Comparison of ENCODE assay signal across 13 mouse cellular contexts in the genomic region with DNA sequence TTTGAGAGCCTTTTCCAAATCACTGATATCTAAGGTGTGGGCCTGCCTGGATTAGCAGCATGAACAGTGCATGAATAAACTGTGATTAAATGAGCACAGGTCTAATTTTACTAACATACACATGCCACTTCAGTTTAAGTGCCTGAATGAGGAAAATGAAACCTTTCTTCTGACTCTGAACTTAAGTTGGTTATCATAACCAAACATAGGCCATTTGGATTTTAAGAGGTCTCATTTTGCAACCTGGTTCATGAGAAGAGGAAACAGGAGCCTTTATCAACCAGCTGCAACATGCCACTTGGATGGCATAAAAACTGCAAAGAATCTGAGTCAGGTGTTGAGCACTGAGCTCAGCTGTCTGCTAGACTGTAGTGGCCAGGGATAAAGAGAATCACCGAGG. TPM values are rescaled to one million over a fixed set of nuclear protein-coding genes. Genes with fewer than 3 reads are reported as not detected.
DNase-seq lines count a peak whose midpoint lies in the region; ATAC-seq and TF ChIP-seq lines count a peak whose summit lies in the region.
"Had no signal": no experiment of that assay in that cellular context is flagged by ENCODE, and none has a peak within 500 bp of the region (broad histone marks: within the 10 kb centered on the region; RNA-seq: fewer than 3 reads in every experiment).

No protein-coding gene starts in this region.

- 71% methylated on average over 1 of the region's 1 CpGs for WGBS in forebrain, embryonic 13.5 days
- 61% methylated on average over 1 of the region's 1 CpGs for WGBS in forebrain, embryonic 16.5 days
- 58% methylated on average over 1 of the region's 1 CpGs for WGBS in intestine, embryonic 15.5 days
- 45% methylated on average over 1 of the region's 1 CpGs for WGBS in intestine, postnatal 0 days
- 31% methylated on average over 1 of the region's 1 CpGs for WGBS in lung, postnatal 0 days

- H3K4me2 ChIP-seq in forebrain, embryonic 13.5 days, result no peak overlapping the region
- no peak overlapping the region for H3K4me2 ChIP-seq in forebrain, embryonic 16.5 days (ENCODE audit: low read length)
- no peak overlapping the region for H3K4me2 ChIP-seq in intestine, embryonic 15.5 days (replicated peaks)
- no peak overlapping the region for H3K4me2 ChIP-seq in intestine, postnatal 0 days (replicated peaks; ENCODE audit: low read depth)
- H3K4me2 ChIP-seq in lung, postnatal 0 days (replicated peaks; ENCODE audit: low read depth, low read length), result no peak overlapping the region
- H3K4me2 ChIP-seq: hindbrain, embryonic 13.5 days; liver, embryonic 13.5 days had no signal

- TF ChIP-seq EP300 in MEL (IDR thresholded peaks at IDR 0.05; ENCODE audit: low read depth in 1 of 2, low read length in 2 of 2), result peak; percentile 64 to 73
- peak; percentile 63 for TF ChIP-seq EP300 in lung, postnatal 0 days (IDR thresholded peaks at IDR 0.05)

- no peaks in the 10 kb centered on the region for H3K27me3 ChIP-seq in forebrain, embryonic 13.5 days
- H3K27me3 ChIP-seq in forebrain, embryonic 16.5 days (replicated peaks; ENCODE audit: control insufficient read depth, insufficient read depth, low read length), result no peaks in the 10 kb centered on the region
- H3K27me3 ChIP-seq in intestine, embryonic 15.5 days (replicated peaks), result no peaks in the 10 kb centered on the region
- no peaks in the 10 kb centered on the region for H3K27me3 ChIP-seq in intestine, postnatal 0 days (replicated peaks; ENCODE audit: control insufficient read depth, insufficient read depth, low read length)
- no peaks in the 10 kb centered on the region for H3K27me3 ChIP-seq in MEL (ENCODE audit: control insufficient read depth in 1 of 2, insufficient read depth in 2 of 2, low read length in 2 of 2)
- H3K27me3 ChIP-seq in lung, postnatal 0 days (replicated peaks; ENCODE audit: insufficient read depth, low read length), result no peaks in the 10 kb centered on the region
- H3K27me3 ChIP-seq: hindbrain, embryonic 13.5 days; liver, embryonic 13.5 days had no signal

- TF ChIP-seq POLR2A in MEL (IDR thresholded peaks at IDR 0.05; ENCODE audit: control insufficient read depth in 1 of 2, insufficient read depth in 1 of 2, low read depth in 1 of 2, low read length in 2 of 2, poor library complexity in 1 of 2), result no peak

- H3K36me3 ChIP-seq in forebrain, embryonic 13.5 days (ENCODE audit: poor library complexity, severe bottlenecking), result peaks cover 3% of the 10 kb centered on the region; the same call in 1 of the 2 replicates
- H3K36me3 ChIP-seq in forebrain, embryonic 16.5 days (ENCODE audit: control insufficient read depth, insufficient read depth), result no peaks in the 10 kb centered on the region
- H3K36me3 ChIP-seq in intestine, embryonic 15.5 days, result no peaks in the 10 kb centered on the region
- no peaks in the 10 kb centered on the region for H3K36me3 ChIP-seq in intestine, postnatal 0 days (ENCODE audit: control insufficient read depth, insufficient read depth)
- peaks cover 0 to 21% of the 10 kb centered on the region in 2 experiments; a peak in 2 of 4 replicates for H3K36me3 ChIP-seq in MEL (ENCODE audit: control insufficient read depth in 1 of 2, insufficient read depth in 2 of 2, low read length in 2 of 2)
- no peaks in the 10 kb centered on the region for H3K36me3 ChIP-seq in lung, postnatal 0 days (ENCODE audit: insufficient read depth, low read length)
- H3K36me3 ChIP-seq: hindbrain, embryonic 13.5 days; liver, embryonic 13.5 days; midbrain, embryonic 10.5 days had no signal

- H3K4me3 ChIP-seq in forebrain, embryonic 13.5 days, result no peak overlapping the region
- no peak overlapping the region for H3K4me3 ChIP-seq in forebrain, embryonic 16.5 days (replicated peaks; ENCODE audit: low read length)
- no peak overlapping the region for H3K4me3 ChIP-seq in intestine, embryonic 15.5 days (replicated peaks)
- H3K4me3 ChIP-seq in intestine, postnatal 0 days (ENCODE audit: low read depth, low read length), result no peak overlapping the region
- H3K4me3 ChIP-seq in MEL (ENCODE audit: control insufficient read depth in 1 of 2, insufficient read depth in 1 of 2, low read depth in 2 of 2, low read length in 2 of 2), result no peak overlapping the region
- no peak overlapping the region for H3K4me3 ChIP-seq in lung, postnatal 0 days (ENCODE audit: low read depth, low read length)
- no peak overlapping the region for H3K4me3 ChIP-seq in layer of hippocampus, adult 2 months
- H3K4me3 ChIP-seq: hindbrain, embryonic 13.5 days; liver, embryonic 13.5 days; midbrain, embryonic 10.5 days had no signal

- H3K9me3 ChIP-seq in forebrain, embryonic 13.5 days (replicated peaks), result no peaks in the 10 kb centered on the region
- no peaks in the 10 kb centered on the region for H3K9me3 ChIP-seq in forebrain, embryonic 16.5 days (ENCODE audit: control insufficient read depth, low read length)
- no peaks in the 10 kb centered on the region for H3K9me3 ChIP-seq in intestine, embryonic 15.5 days
- H3K9me3 ChIP-seq in intestine, postnatal 0 days (ENCODE audit: control insufficient read depth), result no peaks in the 10 kb centered on the region
- H3K9me3 ChIP-seq in MEL (replicated peaks; ENCODE audit: insufficient read depth, low read length), result no peaks in the 10 kb centered on the region
- H3K9me3 ChIP-seq in lung, postnatal 0 days (ENCODE audit: low read length), result no peaks in the 10 kb centered on the region
- H3K9me3 ChIP-seq: hindbrain, embryonic 13.5 days; liver, embryonic 13.5 days; midbrain, embryonic 10.5 days had no signal

- H3K9ac ChIP-seq in forebrain, embryonic 13.5 days, result no peak overlapping the region
- H3K9ac ChIP-seq in forebrain, embryonic 16.5 days (replicated peaks; ENCODE audit: low read depth, low read length), result no peak overlapping the region
- no peak overlapping the region for H3K9ac ChIP-seq in intestine, embryonic 15.5 days
- no peak overlapping the region for H3K9ac ChIP-seq in intestine, postnatal 0 days (ENCODE audit: low read depth, low read length)
- no peak overlapping the region for H3K9ac ChIP-seq in MEL (ENCODE audit: control insufficient read depth, low read depth, low read length, poor library complexity, severe bottlenecking)
- H3K9ac ChIP-seq in lung, postnatal 0 days (replicated peaks; ENCODE audit: low read depth), result no peak overlapping the region
- H3K9ac ChIP-seq: hindbrain, embryonic 13.5 days; liver, embryonic 13.5 days had no signal

- no peak for TF ChIP-seq RAD21 in MEL (IDR thresholded peaks at IDR 0.05; ENCODE audit: low read depth, low read length)

- H3K27ac ChIP-seq in forebrain, embryonic 13.5 days, result peak overlapping the region; percentile 10; the same call in 1 of the 2 replicates
- no peak overlapping the region; the same call in 1 of the 2 replicates for H3K27ac ChIP-seq in forebrain, embryonic 16.5 days (ENCODE audit: low read length)
- H3K27ac ChIP-seq in intestine, embryonic 15.5 days, result no peak overlapping the region
- H3K27ac ChIP-seq in intestine, postnatal 0 days (ENCODE audit: low read depth, low read length), result no peak overlapping the region
- no peak overlapping the region for H3K27ac ChIP-seq in MEL (ENCODE audit: control insufficient read depth, low read depth, low read length)
- H3K27ac ChIP-seq in lung, postnatal 0 days (ENCODE audit: low read length), result 0 out of 2 replicates have a peak overlapping the region, but pooled peaks have one; percentile 40
- H3K27ac ChIP-seq in layer of hippocampus, adult 2 months, result no peak overlapping the region
- H3K27ac ChIP-seq: liver, embryonic 13.5 days; midbrain, embryonic 10.5 days had no signal

- H3K79me2 ChIP-seq in MEL (ENCODE audit: control insufficient read depth, insufficient read depth, low read length, poor library complexity), result no peaks in the 10 kb centered on the region; the same call in 1 of the 2 replicates

- peaks cover 21% of the 10 kb centered on the region for H3K4me1 ChIP-seq in forebrain, embryonic 13.5 days
- peaks cover 14% of the 10 kb centered on the region for H3K4me1 ChIP-seq in forebrain, embryonic 16.5 days (replicated peaks; ENCODE audit: control insufficient read depth, insufficient read depth, low read length)
- peaks cover 9% of the 10 kb centered on the region for H3K4me1 ChIP-seq in intestine, embryonic 15.5 days (replicated peaks)
- peaks cover 12% of the 10 kb centered on the region for H3K4me1 ChIP-seq in intestine, postnatal 0 days (replicated peaks; ENCODE audit: control insufficient read depth, insufficient read depth, low read length)
- H3K4me1 ChIP-seq in MEL (ENCODE audit: control insufficient read depth in 1 of 2, insufficient read depth in 2 of 2, low read length in 2 of 2), result peaks cover 6 to 14% of the 10 kb centered on the region in 2 experiments
- peaks cover 12% of the 10 kb centered on the region; the same call in 1 of the 2 replicates for H3K4me1 ChIP-seq in lung, postnatal 0 days (ENCODE audit: insufficient read depth, low read depth, low read length)
- H3K4me1 ChIP-seq: midbrain, embryonic 10.5 days had no signal

- DNase-seq in MEL (ENCODE audit: low read depth, low spot score), result peak; percentile 58
- DNase-seq in lung, postnatal 0 days (ENCODE audit: low spot score), result peak; percentile 76
- DNase-seq in cerebellum, adult 9-11 months, result no peak
- no peak for DNase-seq in layer of hippocampus, adult 2 months (ENCODE audit: low spot score in 2 of 2)
- DNase-seq: liver, embryonic 13.5 days; spleen, adult 18-20 months had no signal

- ATAC-seq in forebrain, embryonic 13.5 days, result no peak
- ATAC-seq in forebrain, embryonic 16.5 days, result no peak; the same call in 1 of the 2 replicates
- ATAC-seq in intestine, embryonic 15.5 days, result peak; percentile 37; the same call in 1 of the 2 replicates
- no peak for ATAC-seq in intestine, postnatal 0 days
- ATAC-seq in lung, postnatal 0 days, result peak; percentile 73
- ATAC-seq: activated CD4-positive, CD25-positive, alpha-beta regulatory T cell, adult 4 months had no signal

- TF ChIP-seq CTCF in intestine, postnatal 0 days (IDR thresholded peaks at IDR 0.05; ENCODE audit: low read depth), result no peak
- no peak for TF ChIP-seq CTCF in MEL (IDR thresholded peaks at IDR 0.05 in 2 of 3, conservative IDR thresholded peaks at IDR 0.05 in 1 of 3; ENCODE audit: control insufficient read depth in 1 of 3, insufficient read depth in 1 of 3, low read depth in 2 of 3, low read length in 3 of 3, poor library complexity in 1 of 3, severe bottlenecking in 1 of 3)
- TF ChIP-seq CTCF in lung, postnatal 0 days (IDR thresholded peaks at IDR 0.05), result no peak
- TF ChIP-seq CTCF in layer of hippocampus, adult 2 months (conservative IDR thresholded peaks at IDR 0.05), result no peak

RNA-seq across cellular contexts. Expression of gene Heca, which starts 16.7 kb away (rescaled TPM):
- 4.2 and 5.0 TPM in 2 replicates for polyA plus RNA-seq in forebrain, embryonic 13.5 days (2015; fragmentation: Nextera tagmentation; extraction: Ambion mirVana)
- polyA plus RNA-seq in forebrain, embryonic 16.5 days (2015; fragmentation: Nextera tagmentation; extraction: Ambion mirVana), result 6.3 and 7.0 TPM in 2 replicates
- polyA plus RNA-seq in intestine, embryonic 15.5 days (2015; fragmentation: Nextera tagmentation; extraction: Ambion mirVana), result 3.2 and 3.5 TPM in 2 replicates
- 5.0 and 5.5 TPM in 2 replicates for polyA plus RNA-seq in intestine, postnatal 0 days (2015; fragmentation: Nextera tagmentation; extraction: Ambion mirVana)
- 5.7 and 7.2 TPM in 2 replicates for total RNA-seq in MEL (2012; rRNA removed)
- 10 to 100 TPM; 10.5 to 66.9 TPM for polyA plus RNA-seq in MEL (2012; ENCODE audit: insufficient read depth in 1 of 2, insufficient read length in 2 of 2, low read depth in 1 of 2, low replicate concordance in 2 of 2, missing spikeins in 1 of 2)
- 8.2 TPM in 2 replicates for polyA plus RNA-seq in lung, postnatal 0 days (2015; fragmentation: Nextera tagmentation; extraction: Ambion mirVana)
- total RNA-seq in layer of hippocampus, adult 2 months (2021), result 10 to 100 TPM; 25.8 to 30.3 TPM

Comparison
In these comparisons a context has a peak if more than half of its experiments do, and no peak if none do; other contexts are left out.
1. ATAC-seq: peak in intestine, embryonic 15.5 days (single experiment) and lung, postnatal 0 days (single experiment); none in forebrain, embryonic 13.5 days (single experiment), forebrain, embryonic 16.5 days (single experiment) and intestine, postnatal 0 days (single experiment).
2. H3K27ac ChIP-seq: peak in forebrain, embryonic 13.5 days (single experiment) and lung, postnatal 0 days (single experiment); none in forebrain, embryonic 16.5 days (single experiment), intestine, embryonic 15.5 days (single experiment), intestine, postnatal 0 days (single experiment), MEL (single experiment) and layer of hippocampus, adult 2 months (single experiment).
3. DNase-seq: peak in MEL (single experiment) and lung, postnatal 0 days (single experiment); none in cerebellum, adult 9-11 months (single experiment) and layer of hippocampus, adult 2 months (0 of 2).